Mouse (Mus musculus): ENCODE measurements around the gene Akap5. TPM values are rescaled to one million over a fixed set of nuclear protein-coding genes. Genes with fewer than 3 reads are reported as not detected.

Akap5 gene
- total RNA-seq, 2 experiments from 2014 or later: 0.31 to 0.48 TPM

GRCm38 (mm10) chr12:76366276-76366675 is 41.6 kb downstream of the Akap5 start:
- TF ChIP-seq CTCF (IDR thresholded peaks at IDR 0.05): no peak
- no peak overlapping the region; the same call in 1 of the 2 replicates for H3K27ac ChIP-seq
- DNase-seq: no peak
- no peak overlapping the region for H3K4me3 ChIP-seq
- intact Hi-C loops (cut with DNase I): loop anchor here (2.0 kb wide), 1 partner anchor 67 kb away; no protein-coding TSS in a partner anchor

GRCm38 (mm10) chr12:76367096-76367995 is 42.7 kb downstream of the Akap5 start:
- intact Hi-C loops (cut with DNase I): loop anchor here (2.0 kb wide), 1 partner anchor 65 kb away; no protein-coding TSS in a partner anchor
- H3K4me3 ChIP-seq: peak overlapping the region; percentile 100
- peak; percentile 57 for DNase-seq
- no peak for TF ChIP-seq CTCF (IDR thresholded peaks at IDR 0.05)
- peak overlapping the region; percentile 98 for H3K27ac ChIP-seq

GRCm38 (mm10) chr12:76368201-76368789 is 43.6 kb downstream of the Akap5 start:
- Histone ChIP-seq H3K4me3 (peak overlapping the region; percentile 100), H3K27ac (peak overlapping the region; percentile 98)
- no peak for DNase-seq
- intact Hi-C loops (cut with DNase I): no loop called here
- no peak for TF ChIP-seq CTCF (IDR thresholded peaks at IDR 0.05)

- Histone ChIP-seq H3K4me3 (peak overlapping the region; percentile 100), H3K27ac (peak overlapping the region; percentile 98)
- peak; percentile 75 for DNase-seq
- intact Hi-C loops (cut with DNase I): loop anchor here (1.0 kb wide), 1 partner anchor 36 kb away; the partner anchor contains the start of gene Hspa2
- TF ChIP-seq CTCF (IDR thresholded peaks at IDR 0.05): no peak
Observed at GRCm38 (mm10) chr12:76368790-76369205, 44.1 kb downstream of the Akap5 start.

- peak; percentile 94 for DNase-seq
- intact Hi-C loops (cut with DNase I): loop anchor here (1.0 kb wide), 1 partner anchor 35 kb away; the partner anchor contains the start of gene Hspa2
- Histone ChIP-seq H3K4me3 (peak within 1 kb of the TSS; percentile 100), H3K27ac (peak within 1 kb of the TSS; percentile 98)
- no peak for TF ChIP-seq CTCF (IDR thresholded peaks at IDR 0.05)
Observed at GRCm38 (mm10) chr12:76369206-76369977, 44.7 kb downstream of the Akap5 start, which contains the start of gene Zbtb25. Gene Zbtb25, minus strand, starts transcription at chr12:76369602.

GRCm38 (mm10) chr12:76369978-76370830 is 45.5 kb downstream of the Akap5 start, which contains the start of gene Zbtb1:
Gene Zbtb1, plus strand, starts transcription at chr12:76370266.
- Histone ChIP-seq H3K27ac (peak within 1 kb of the TSS; percentile 98), H3K4me3 (peak within 1 kb of the TSS; percentile 100)
- TF ChIP-seq CTCF (IDR thresholded peaks at IDR 0.05): peak; percentile 15; the same call in 1 of the 2 replicates
- intact Hi-C loops (cut with DNase I): loop anchor here (1.0 kb wide), 1 partner anchor 34 kb away; the partner anchor contains the start of gene Hspa2
- peak; percentile 89 for DNase-seq

- H3K27ac ChIP-seq: peak overlapping the region; percentile 98
- intact Hi-C loops (cut with DNase I): no loop called here
- TF ChIP-seq CTCF (IDR thresholded peaks at IDR 0.05): no peak; the same call in 1 of the 2 replicates
- DNase-seq: peak; percentile 92
- H3K4me3 ChIP-seq: peak overlapping the region; percentile 100
Observed at GRCm38 (mm10) chr12:76370831-76371571, 46.3 kb downstream of the Akap5 start.

GRCm38 (mm10) chr12:76372046-76372445 is 47.4 kb downstream of the Akap5 start:
- DNase-seq: no peak
- no peak for TF ChIP-seq CTCF (IDR thresholded peaks at IDR 0.05)
- intact Hi-C loops (cut with DNase I): no loop called here
- Histone ChIP-seq H3K4me3 (peak overlapping the region; percentile 100), H3K27ac (peak overlapping the region; percentile 98)

- intact Hi-C loops (cut with DNase I): no loop called here
- DNase-seq: no peak
- Histone ChIP-seq H3K27ac (peak overlapping the region; percentile 98; the same call in 1 of the 2 replicates), H3K4me3 (peak overlapping the region; percentile 100; the same call in 1 of the 2 replicates)
- no peak; the same call in 1 of the 2 replicates for TF ChIP-seq CTCF (IDR thresholded peaks at IDR 0.05)
Observed at GRCm38 (mm10) chr12:76372881-76373818, 48.5 kb downstream of the Akap5 start.
